Mouse (Mus musculus) limb, embryonic 14.5 days (tissue): ENCODE results near the gene Ubr3. TPM values are rescaled to one million over a fixed set of nuclear protein-coding genes. Genes with fewer than 3 reads are reported as not detected.

Experiments
- ATAC-seq: fragments of 200-750 bp; cut with Nextera tagmentation; 2 replicates; pipeline ENCODE4 v1.8.0; 2017; ENCODE audit warnings: low read depth, moderate number of reproducible peaks, moderate TSS enrichment; ENCODE audit not compliant: low FRiP score
- DNase-seq: peaks from one replicate; pipeline ENCODE4 v3.0.0-alpha.2; 2015; ENCODE audit warnings: low spot score
- H3K27ac ChIP-seq: fragments of 300-500 bp; sonication (generic); replicated peaks from 2 replicates; pipeline ENCODE4 v1.5.1; 2014; ENCODE audit warnings: low read depth, mild to moderate bottlenecking, low read length, moderate library complexity, mixed read lengths
- H3K27me3 ChIP-seq: fragments of 300-500 bp; sonication (generic); 2 replicates; pipeline ENCODE4 v1.6.1; 2014; ENCODE audit warnings: low read length, mixed read lengths; ENCODE audit not compliant: control insufficient read depth, insufficient read depth
- H3K36me3 ChIP-seq: fragments of 300-500 bp; sonication (generic); 2 replicates; pipeline ENCODE4 v1.6.1; 2014; ENCODE audit warnings: mild to moderate bottlenecking, low read length, moderate library complexity, mixed read lengths; ENCODE audit not compliant: control insufficient read depth, insufficient read depth
- H3K4me1 ChIP-seq: fragments of 300-500 bp; sonication (generic); 2 replicates; pipeline ENCODE4 v1.6.1; 2014; ENCODE audit warnings: antibody characterized with exemption, low read length, mixed read lengths; ENCODE audit not compliant: control insufficient read depth, insufficient read depth
- H3K4me2 ChIP-seq: fragments of 300-500 bp; sonication (generic); replicated peaks from 2 replicates; pipeline ENCODE4 v1.6.1; 2014; ENCODE audit warnings: low read depth, mild to moderate bottlenecking, low read length, moderate library complexity; ENCODE audit not compliant: severe bottlenecking
- H3K4me3 ChIP-seq: fragments of 300-500 bp; sonication (generic); replicated peaks from 2 replicates; pipeline ENCODE4 v1.5.1; 2014; ENCODE audit warnings: low read length
- H3K9ac ChIP-seq: fragments of 300-500 bp; sonication (generic); 2 replicates; pipeline ENCODE4 v1.6.1; 2014; ENCODE audit warnings: mild to moderate bottlenecking, low read depth, low read length, moderate library complexity; ENCODE audit not compliant: severe bottlenecking
- H3K9me3 ChIP-seq: fragments of 300-500 bp; sonication (generic); 2 replicates; pipeline ENCODE4 v1.6.1; 2016; ENCODE audit warnings: low read length; ENCODE audit not compliant: control insufficient read depth
- POLR2A ChIP-seq: fragments of 200-500 bp; IDR thresholded peaks from 2 replicates; pipeline ENCODE4 v1.8.0; 2012; ENCODE audit warnings: inconsistent platforms, mild to moderate bottlenecking, moderate library complexity, borderline replicate concordance; ENCODE audit not compliant: insufficient read depth, insufficient read length; ENCODE audit errors: extremely low read depth
- WGBS: fragments of 180-500 bp; shearing (Covaris S2); extraction: QIAGEN DNeasy Blood & Tissue Kit; methylation state at CpG from one replicate; pipeline ENCODE4 v1.1.7; 2014; 5-methylcytosine and 5-hydroxymethylcytosine counted together
- polyA plus RNA-seq, 2 experiments: library from polyadenylated mRNA; depleted of rRNA in 1 of 2; stranded (reverse) in 1 of 2; unstranded in 1 of 2; fragments of >200 nt; fragmentation: Nextera tagmentation in 1 of 2; extraction: Ambion mirVana in 1 of 2; gene quantifications; 2 replicates each; pipeline versions ENCODE4 v1.2.1 to v1.2.3; 2012 to 2014

Ubr3 gene
- polyA plus RNA-seq, 2 experiments = 21.3 to 35.0 TPM

DNA sequence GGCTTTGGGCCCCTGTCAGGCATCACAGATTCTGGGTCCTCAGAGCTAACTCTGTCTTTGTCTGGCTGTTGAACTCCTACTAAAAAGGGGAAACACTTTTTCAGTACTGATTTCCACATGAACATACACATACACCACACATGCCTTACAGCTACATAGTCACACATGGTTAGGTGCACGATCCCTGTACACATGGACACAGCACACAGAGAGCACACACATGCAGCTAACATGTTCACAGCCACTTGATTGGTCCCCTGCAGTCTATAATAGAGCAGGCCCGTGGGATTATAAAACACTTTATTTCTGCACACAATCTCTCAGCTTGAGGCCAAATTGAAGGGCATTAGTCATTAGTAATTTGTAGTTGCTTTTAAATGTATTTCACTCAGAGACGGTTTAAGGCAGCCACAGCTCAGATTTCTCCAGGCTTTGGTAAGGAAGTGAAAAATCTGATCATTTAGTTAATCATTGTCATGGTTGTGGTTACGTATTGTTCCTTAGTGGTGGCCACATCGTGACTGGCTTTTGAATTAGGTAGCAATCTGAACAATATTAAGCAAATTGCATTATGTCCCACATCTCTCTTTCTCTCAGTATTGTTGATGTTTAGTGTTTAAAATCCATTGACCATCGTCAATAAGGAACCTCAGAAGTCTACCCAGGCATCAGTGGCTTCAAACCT is 169.4 kb downstream of the Ubr3 start:
- Histone ChIP-seq H3K9ac (no peak overlapping the region), H3K27me3 (no peaks in the 10 kb centered on the region), H3K36me3 (no peaks in the 10 kb centered on the region), H3K4me2 (no peak overlapping the region), H3K9me3 (no peaks in the 10 kb centered on the region), H3K27ac (no peak overlapping the region), H3K4me1 (no peaks in the 10 kb centered on the region), H3K4me3 (no peak overlapping the region)
- no peak for TF ChIP-seq POLR2A
- DNase-seq = no peak
- ATAC-seq = no peak
- 60% methylated on average over 6 of the region's 6 CpGs for WGBS

DNA sequence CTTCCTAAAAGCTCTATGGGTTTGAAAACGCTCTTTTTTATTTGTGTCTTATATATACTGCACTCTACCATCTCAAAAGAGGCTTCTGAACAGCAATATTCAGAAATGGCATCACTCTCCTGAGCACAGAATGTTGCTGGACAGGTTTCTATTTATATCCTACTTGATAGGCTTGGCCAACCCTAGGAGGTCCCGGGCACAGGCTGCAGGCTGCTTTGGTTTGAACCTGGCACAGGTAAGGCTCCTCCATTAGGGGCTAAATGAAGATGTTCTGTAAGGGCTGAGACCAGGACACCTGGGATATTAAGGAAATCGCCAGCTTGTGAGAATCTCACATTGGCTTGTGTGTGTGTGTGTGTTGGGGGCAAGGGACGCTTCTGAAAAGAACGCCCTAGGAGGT is 172.8 kb downstream of the Ubr3 start:
- Histone ChIP-seq H3K4me3 (no peak overlapping the region), H3K27me3 (no peaks in the 10 kb centered on the region), H3K4me2 (no peak overlapping the region), H3K27ac (no peak overlapping the region), H3K9ac (no peak overlapping the region), H3K9me3 (no peaks in the 10 kb centered on the region), H3K36me3 (no peaks in the 10 kb centered on the region), H3K4me1 (no peaks in the 10 kb centered on the region)
- TF ChIP-seq POLR2A = no peak
- DNase-seq (no peak), ATAC-seq (no peak)
- 76% methylated on average over 5 of the region's 5 CpGs for WGBS

Other genes with a start within 250 kb of the Ubr3 start
- gene Klhl41, start 227.1 kb upstream of the Ubr3 start, polyA plus RNA-seq (2012; rRNA removed) = 17.4 and 23.2 TPM in 2 replicates
- gene Klhl41, start 227.1 kb upstream of the Ubr3 start, polyA plus RNA-seq (2014; fragmentation: Nextera tagmentation; extraction: Ambion mirVana) = 13.2 and 16.7 TPM in 2 replicates
- 12.8 and 13.0 TPM in 2 replicates for gene Fastkd1, start 183.7 kb upstream of the Ubr3 start, polyA plus RNA-seq (2012; rRNA removed)
- 12.3 and 15.0 TPM in 2 replicates for gene Fastkd1, start 183.7 kb upstream of the Ubr3 start, polyA plus RNA-seq (2014; fragmentation: Nextera tagmentation; extraction: Ambion mirVana)
- 14.2 and 25.3 TPM in 2 replicates for gene Ppig, start 174.7 kb upstream of the Ubr3 start, polyA plus RNA-seq (2012; rRNA removed)
- 118 and 120 TPM in 2 replicates for gene Ppig, start 174.7 kb upstream of the Ubr3 start, polyA plus RNA-seq (2014; fragmentation: Nextera tagmentation; extraction: Ambion mirVana)
- gene Ccdc173, start 107.7 kb upstream of the Ubr3 start, polyA plus RNA-seq (2012; rRNA removed) = 1.1 and 2.5 TPM in 2 replicates
- 2.0 and 2.1 TPM in 2 replicates for gene Ccdc173, start 107.7 kb upstream of the Ubr3 start, polyA plus RNA-seq (2014; fragmentation: Nextera tagmentation; extraction: Ambion mirVana)
- 27.5 and 30.9 TPM in 2 replicates for gene Phospho2, start 107.6 kb upstream of the Ubr3 start, polyA plus RNA-seq (2012; rRNA removed)
- gene Phospho2, start 107.6 kb upstream of the Ubr3 start, polyA plus RNA-seq (2014; fragmentation: Nextera tagmentation; extraction: Ambion mirVana) = 24.6 and 28.5 TPM in 2 replicates
- gene Klhl23, start 75.3 kb upstream of the Ubr3 start, polyA plus RNA-seq (2012; rRNA removed) = 18.6 and 21.2 TPM in 2 replicates
- gene Klhl23, start 75.3 kb upstream of the Ubr3 start, polyA plus RNA-seq (2014; fragmentation: Nextera tagmentation; extraction: Ambion mirVana) = 20.7 and 21.9 TPM in 2 replicates
- gene Ssb, start 35.7 kb upstream of the Ubr3 start, polyA plus RNA-seq (2012; rRNA removed) = 80.8 and 173 TPM in 2 replicates
- 288 and 291 TPM in 2 replicates for gene Ssb, start 35.7 kb upstream of the Ubr3 start, polyA plus RNA-seq (2014; fragmentation: Nextera tagmentation; extraction: Ambion mirVana)
- 9.8 and 14.0 TPM in 2 replicates for gene Mettl5, start 11.6 kb upstream of the Ubr3 start, polyA plus RNA-seq (2012; rRNA removed)
- 33.7 and 41.0 TPM in 2 replicates for gene Mettl5, start 11.6 kb upstream of the Ubr3 start, polyA plus RNA-seq (2014; fragmentation: Nextera tagmentation; extraction: Ambion mirVana)
- gene Myo3b, start 141.9 kb downstream of the Ubr3 start, polyA plus RNA-seq (2012; rRNA removed) = 0.04 TPM in 2 replicates
- 0.21 TPM in 1 of 2 replicates, not detected in the other for gene Myo3b, start 141.9 kb downstream of the Ubr3 start, polyA plus RNA-seq (2014; fragmentation: Nextera tagmentation; extraction: Ambion mirVana)